Mouse (Mus musculus) lung, postnatal 14 days (tissue): ENCODE data around the gene Sdsl.
A peak's percentile ranks its signal among the peaks of the same experiment; 100 is the strongest.

Experiments
- DNase-seq: peaks from one replicate; pipeline ENCODE4 v3.0.0; 2021

Sdsl gene

GRCm38 (mm10) chr5:120425711-120426110 lies 46.9 kb downstream of the Sdsl start:
- DNase-seq = no peak

GRCm38 (mm10) chr5:120424657-120425056 lies 48.0 kb downstream of the Sdsl start:
- no peak for DNase-seq

DNA sequence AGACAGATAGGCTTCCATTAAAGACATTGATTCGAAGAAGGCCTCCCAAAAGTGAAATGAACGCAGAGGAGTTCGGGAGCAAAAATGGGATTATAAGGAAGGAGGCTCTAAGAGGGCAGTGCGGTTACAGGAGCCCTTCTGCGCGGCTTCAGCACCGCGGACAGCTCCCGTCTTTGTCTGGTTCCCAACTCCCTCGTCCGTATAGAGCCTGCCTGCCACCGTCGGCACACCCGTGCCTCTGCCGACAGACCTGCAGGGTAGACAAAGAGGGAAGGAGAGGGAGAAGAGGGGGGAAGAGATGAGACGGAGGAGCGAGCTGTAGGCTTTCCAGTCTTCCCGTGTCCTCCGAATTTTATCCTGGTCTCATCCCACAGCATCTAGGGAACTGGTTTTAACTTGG lies 48.6 kb downstream of the Sdsl start:
- peak; percentile 81 for DNase-seq

DNA sequence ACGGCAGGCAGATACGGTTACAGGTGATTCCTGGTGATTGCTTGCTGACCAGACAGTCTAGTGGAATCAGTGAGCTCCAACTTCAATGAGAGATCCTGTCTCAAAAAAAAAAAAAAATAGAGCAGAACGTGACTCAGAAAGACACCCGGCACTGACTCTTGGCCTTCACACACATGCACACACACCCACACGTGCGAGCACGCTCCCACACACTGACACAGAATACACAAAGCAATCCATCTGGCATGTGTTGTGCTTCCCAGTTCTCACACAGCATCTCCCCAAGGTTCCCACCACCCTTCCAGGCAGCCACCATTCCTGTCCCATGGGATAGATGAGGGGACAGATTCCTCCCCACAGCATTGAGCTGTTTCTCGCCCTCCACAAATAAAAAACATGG lies 52.5 kb downstream of the Sdsl start:
- DNase-seq = no peak

- DNase-seq = no peak
Measured at GRCm38 (mm10) chr5:120413436-120413835, 59.2 kb downstream of the Sdsl start.

GRCm38 (mm10) chr5:120409385-120410378 lies 62.9 kb downstream of the Sdsl start:
- DNase-seq = no peak

GRCm38 (mm10) chr5:120408933-120409332 lies 63.7 kb downstream of the Sdsl start:
- DNase-seq = no peak
